Mouse (Mus musculus): Measurements from ENCODE around the gene Ankrd24. TPM values are rescaled to one million over a fixed set of nuclear protein-coding genes. Genes with fewer than 3 reads are reported as not detected.
"Not testable (repeated sequence)": the region's sequence is repeated elsewhere in the genome, so short reads cannot be mapped to it uniquely, and the experiment has no call there.

Ankrd24 gene
- total RNA-seq, 2 experiments from 2014 or later = 6.8 to 10.9 TPM

DNA sequence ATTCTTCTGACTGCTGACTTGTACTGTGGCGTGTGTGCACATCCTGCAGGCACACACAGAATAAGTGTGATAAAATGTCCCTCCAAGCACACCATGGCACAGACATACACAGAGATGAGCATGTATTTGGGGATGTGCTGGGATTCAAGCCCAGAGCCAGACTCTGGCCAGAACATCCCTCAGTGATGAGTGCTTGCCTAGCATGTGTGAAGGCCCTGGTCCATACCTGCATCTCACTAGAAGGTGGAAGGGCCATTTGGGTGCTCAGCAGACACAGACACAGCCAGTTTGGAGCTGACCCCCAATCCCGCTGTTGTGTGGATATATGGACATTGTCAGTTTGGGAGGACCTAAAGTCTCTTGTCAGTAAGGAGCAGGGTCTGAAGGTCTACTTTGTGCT, 13.2 kb downstream of the Ankrd24 start:
- intact Hi-C loops (cut with DNase I; ENCODE audit: low total_unique reads) = no loop called here
- no peak for DNase-seq

DNA sequence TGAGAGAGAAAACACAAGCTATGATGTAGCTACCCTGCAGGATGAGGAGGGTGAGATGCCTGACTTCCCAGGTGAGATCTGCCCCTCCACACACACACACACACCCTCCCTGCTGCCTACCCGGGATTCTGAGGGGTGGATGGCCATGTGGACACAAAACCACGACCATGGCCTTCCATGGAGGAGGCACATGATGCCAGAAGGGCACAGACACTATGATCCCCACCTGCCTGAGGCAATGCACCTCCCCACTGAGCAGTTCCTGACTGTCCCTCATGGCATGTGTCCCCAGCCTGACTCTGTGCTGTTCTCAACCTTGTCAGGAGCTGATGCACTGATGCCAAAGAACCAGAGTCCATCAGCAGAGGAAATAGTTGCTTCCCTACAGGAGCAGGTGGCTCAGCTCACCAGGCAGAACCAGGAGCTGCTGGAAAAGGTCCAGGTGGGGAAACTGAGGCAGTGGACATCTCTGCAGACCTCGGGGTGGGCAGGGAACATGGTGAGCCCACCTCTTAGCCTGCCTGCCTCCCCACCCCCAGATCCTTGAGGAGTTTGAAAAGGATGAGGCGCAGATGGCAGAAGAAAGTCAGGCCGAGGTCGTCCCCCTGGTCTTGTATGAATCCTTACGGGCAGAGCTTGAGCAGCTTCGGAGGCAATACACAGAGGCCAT, 13.8 kb downstream of the Ankrd24 start:
- intact Hi-C loops (cut with DNase I; ENCODE audit: low total_unique reads) = no loop called here
- no peak for DNase-seq

DNA sequence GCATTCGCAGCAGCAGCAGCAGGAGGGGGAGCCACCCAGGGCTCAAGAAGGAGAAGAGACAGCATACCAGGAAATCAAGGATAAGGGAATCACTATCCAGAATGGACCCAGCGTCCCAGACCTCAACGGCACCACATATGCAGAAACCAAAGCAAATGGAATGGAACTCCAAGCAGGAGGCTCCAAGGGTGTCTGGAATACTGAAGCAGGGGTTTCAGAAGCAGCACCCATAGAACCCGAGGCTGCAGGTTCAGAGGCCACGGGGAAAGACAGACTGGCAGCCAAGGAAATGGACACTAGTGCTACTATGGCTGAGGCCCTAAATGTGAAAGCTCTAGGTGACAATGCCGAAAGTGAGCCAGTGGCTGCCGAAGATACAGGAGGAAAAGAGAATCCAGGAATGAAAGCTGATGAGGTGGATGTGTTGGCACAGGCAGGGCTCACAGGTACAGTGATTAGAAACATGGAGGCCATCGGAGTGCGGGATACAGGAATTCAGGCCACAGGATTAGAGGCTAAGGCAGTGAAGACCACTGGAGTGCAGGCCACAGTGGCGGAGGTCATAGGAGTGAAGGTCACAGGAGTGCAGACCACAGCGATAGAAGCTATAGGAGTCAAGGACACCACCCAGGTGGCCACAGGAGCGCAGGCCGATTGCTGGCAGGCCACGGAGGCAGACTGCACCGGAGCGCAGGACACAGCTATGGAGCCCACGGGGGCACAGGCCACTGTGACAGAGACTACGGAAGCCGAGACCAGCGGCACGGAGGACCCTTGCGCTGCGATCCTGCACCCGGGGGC, 14.5 kb downstream of the Ankrd24 start:
- intact Hi-C loops (cut with DNase I; ENCODE audit: low total_unique reads) = no loop called here
- DNase-seq = no peak

DNA sequence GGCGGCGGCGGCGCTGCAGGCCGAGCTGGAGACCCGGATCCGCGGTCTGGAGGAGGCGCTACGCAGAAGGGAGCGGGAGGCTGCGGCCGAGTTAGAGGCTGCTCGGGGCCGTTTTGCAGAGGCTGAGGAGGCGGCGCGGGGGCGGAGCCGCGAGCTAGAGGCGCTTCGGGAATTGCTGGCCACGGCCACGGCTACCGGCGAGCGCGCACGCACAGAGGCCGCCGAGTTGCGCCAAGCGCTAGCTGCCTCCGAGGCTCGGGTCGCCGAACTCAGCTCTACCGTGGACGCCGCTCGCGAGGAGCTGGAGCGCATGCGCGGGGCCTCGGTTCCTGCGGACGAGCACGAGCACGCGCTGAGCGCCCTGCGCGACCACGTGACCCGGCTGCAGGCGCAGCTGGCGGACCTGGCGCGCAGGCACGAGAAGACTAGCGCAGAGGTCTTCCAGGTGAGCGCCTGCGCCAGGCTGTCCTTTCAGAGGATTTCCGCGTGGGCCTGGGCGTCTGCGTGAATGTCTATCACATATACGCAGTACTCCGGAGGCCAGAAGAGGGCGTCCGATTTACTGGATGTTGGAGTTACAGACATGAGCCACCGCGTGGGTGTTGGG, 15.2 kb downstream of the Ankrd24 start:
- intact Hi-C loops (cut with DNase I; ENCODE audit: low total_unique reads) = no loop called here

DNA sequence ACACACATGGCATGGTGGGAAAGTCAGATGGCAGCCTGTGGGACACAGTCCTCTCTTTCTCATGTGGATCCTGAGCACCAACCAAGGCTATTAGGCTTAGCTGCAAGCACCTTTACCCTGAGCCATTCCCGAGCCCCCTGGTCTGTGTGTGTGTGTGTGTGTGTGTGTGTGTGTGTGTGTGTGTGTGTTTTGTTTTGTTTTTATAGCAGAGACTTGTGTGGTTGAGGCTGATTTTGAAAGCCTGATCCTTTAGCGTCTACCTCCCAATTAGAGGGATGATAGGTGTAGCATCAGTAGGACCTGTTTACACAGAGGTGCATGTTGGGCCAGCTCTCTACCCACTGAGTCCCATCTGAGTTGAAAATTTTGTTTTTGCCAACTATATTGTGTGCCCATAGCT, 15.8 kb downstream of the Ankrd24 start:
- intact Hi-C loops (cut with DNase I; ENCODE audit: low total_unique reads) = no loop called here
- DNase-seq = no peak

More for the DNA sequence above, 15.2 kb downstream of the Ankrd24 start:
- peak; percentile 98 for DNase-seq

DNA sequence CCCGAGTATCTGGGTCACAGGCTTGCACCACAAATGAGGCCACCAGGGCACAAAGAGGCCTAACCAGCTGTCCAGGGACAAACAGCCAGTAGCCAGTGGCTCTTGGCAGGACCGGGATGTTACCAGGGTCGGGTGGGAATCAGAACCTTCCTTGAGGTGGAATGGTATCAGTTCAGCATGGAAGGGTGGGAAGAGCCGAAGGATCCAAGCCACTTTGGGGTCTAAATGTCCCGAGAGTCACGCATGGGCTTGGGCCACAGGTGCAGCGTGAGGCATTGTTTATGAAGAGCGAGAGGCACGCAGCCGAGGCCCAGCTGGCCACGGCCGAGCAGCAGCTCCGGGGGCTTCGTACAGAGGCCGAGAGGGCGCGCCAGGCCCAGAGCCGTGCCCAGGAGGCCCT, 16.4 kb downstream of the Ankrd24 start:
- no peak for DNase-seq
- intact Hi-C loops (cut with DNase I; ENCODE audit: low total_unique reads) = no loop called here

GRCm38 (mm10) chr10:81645391-81645790, 17.1 kb downstream of the Ankrd24 start:
- intact Hi-C loops (cut with DNase I; ENCODE audit: low total_unique reads) = no loop called here
- no peak for DNase-seq

DNA sequence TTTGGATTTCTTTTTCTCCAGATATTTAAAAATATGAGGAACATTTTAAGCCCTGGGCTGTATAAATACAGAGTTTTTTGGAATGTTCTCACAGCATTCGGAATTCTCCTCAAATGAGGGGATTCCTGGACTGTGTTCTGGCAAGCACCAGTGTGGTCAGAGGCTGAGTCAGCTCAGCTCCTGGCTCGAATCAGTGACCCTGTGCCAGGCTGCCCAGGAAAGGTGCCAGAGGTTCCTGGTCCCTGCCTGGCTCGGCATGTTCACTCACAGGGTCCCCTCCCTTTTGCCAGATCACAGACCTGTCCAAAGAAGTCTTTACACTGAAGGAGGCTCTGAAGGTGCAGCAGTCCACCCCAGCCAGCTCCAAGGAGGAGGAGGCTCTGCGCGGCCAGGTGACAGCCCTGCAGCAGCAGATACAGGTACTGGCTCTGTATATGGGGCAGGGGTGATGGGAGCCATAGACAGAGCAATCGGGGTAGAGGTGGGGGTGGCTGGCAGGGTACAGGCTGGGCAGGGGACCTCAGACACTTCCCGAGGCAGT, 17.7 kb downstream of the Ankrd24 start:
- intact Hi-C loops (cut with DNase I; ENCODE audit: low total_unique reads) = no loop called here
- DNase-seq = no peak

DNA sequence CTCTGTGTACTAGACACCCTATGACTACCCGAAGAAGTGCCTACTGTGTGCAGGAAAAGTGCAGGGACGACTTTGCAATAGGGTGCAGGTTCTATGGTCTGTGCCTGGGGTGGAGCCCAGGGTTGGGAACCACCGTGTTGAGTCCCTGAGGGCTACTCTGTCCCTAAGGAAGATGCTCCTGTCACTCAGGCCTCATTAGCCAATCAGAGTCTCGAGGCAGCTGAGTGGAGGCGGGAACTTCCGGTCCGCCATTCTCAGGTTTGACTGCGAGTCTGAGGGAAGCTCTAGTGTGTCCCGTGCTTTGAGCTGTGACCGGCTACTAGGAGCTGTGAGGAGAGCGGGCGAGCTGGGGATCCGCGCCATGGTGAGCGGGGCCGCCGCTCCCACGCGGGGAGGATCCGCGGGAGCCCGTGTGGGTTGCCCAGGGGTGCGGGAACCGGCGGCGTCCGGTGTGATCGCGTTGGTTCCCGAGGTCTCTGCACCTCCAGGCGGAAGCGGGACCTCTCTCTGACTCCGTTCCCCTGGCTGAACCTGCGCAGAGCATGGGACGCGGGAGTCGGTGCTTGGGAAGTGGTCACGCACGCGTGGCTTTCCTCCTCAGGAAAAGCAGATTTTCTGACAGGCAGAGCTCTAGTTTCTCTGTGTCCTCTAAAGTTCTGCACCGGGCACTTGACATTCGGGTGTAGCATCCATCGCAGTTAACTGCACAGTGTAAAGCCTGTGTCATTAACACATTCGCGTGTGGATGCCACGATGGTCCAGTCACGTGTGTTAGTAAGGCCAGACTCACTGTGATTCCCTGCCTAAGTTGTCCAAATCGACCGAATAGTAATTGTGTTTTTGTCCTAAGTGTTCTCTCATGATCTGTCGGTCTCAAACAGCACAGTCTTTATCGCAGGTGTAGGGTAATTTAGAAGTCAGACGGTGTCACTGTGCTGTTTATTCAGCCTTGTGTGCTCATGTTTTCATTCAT, 20.7 kb downstream of the Ankrd24 start, which contains the start of gene Gm10778:
Gene Gm10778, plus strand, starts transcription at position 257 of the 973 bp plus-strand sequence.
- intact Hi-C loops (cut with DNase I; ENCODE audit: low total_unique reads) = not testable (repeated sequence)
- peak; percentile 78 for DNase-seq

DNA sequence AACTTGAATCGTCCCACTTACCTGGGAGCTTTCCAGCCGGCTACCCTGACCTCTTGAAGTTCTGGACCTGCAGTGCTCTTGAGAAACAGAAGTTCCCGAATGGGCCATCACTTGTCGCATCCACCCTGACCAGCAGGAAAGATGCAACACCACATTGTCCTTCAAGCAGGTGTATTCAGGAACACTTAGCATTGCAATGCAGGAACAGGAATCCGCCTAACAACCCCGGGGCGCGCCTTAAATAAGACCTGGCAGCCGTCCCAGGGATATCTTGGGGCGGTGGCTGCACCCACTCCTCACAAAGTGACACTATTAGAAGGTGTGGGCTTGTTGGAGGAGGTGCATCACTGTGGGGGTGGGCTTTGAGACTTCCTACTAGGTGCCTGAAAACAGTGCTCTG, 26.8 kb downstream of the Ankrd24 start:
- intact Hi-C loops (cut with DNase I; ENCODE audit: low total_unique reads) = no loop called here
- no peak for DNase-seq

DNA sequence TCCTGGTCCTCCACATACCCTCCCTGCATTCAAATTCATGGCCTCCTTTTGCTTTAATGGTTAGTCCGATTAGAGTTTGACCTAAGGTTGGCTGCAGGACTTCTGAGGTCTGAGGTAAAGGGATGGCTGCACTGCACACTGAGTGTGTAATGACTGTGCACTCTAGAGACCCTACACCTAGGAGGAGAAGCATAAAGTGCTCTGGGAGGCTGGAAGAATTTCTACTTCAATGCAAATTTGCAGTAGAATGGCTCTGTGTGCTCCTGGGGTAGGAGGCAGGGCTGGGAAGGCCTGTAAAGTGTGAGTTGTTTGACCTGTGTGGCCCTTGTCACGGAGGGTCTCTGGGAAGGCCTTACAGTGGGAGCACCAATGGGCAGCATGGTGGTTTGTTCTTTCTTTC, 27.8 kb downstream of the Ankrd24 start:
- intact Hi-C loops (cut with DNase I; ENCODE audit: low total_unique reads) = no loop called here
- DNase-seq = no peak

GRCm38 (mm10) chr10:81687114-81687513, 58.8 kb downstream of the Ankrd24 start:
- DNase-seq; intact Hi-C loops (cut with DNase I; ENCODE audit: low total_unique reads): not testable (repeated sequence)

Other genes with a start within 250 kb of the Ankrd24 start
- 10 to 100 TPM; 38.6 to 39.8 TPM for gene Dohh, start 244.1 kb upstream of the Ankrd24 start, total RNA-seq (2021)
- under 1 TPM; 0.41 to 0.47 TPM for gene Gm48551, start 244.1 kb upstream of the Ankrd24 start, total RNA-seq (2021)
- gene Gm48552, start 239.5 kb upstream of the Ankrd24 start, total RNA-seq (2021) = under 1 TPM in 1 of 2 experiments, not detected in 1; 0.80 TPM
- under 1 TPM; 0.45 to 0.91 TPM for gene Smim24, start 235.5 kb upstream of the Ankrd24 start, total RNA-seq (2021)
- 100 to 1,000 TPM; 262 to 320 TPM for gene Nfic, start 172.9 kb upstream of the Ankrd24 start, total RNA-seq (2021)
- under 1 TPM; 0.09 to 0.23 TPM for gene Celf5, start 145.8 kb upstream of the Ankrd24 start, total RNA-seq (2021)
- gene Ncln, start 132.1 kb upstream of the Ankrd24 start, total RNA-seq (2021) = 10 to 100 TPM; 39.1 to 47.3 TPM
- gene S1pr4, start 128.4 kb upstream of the Ankrd24 start, total RNA-seq (2021) = under 1 TPM; 0.64 to 0.86 TPM
- 1 to 10 TPM in 1 of 2 experiments, under 1 TPM in 1; 0.60 to 1.2 TPM for gene Gna15, start 104.3 kb upstream of the Ankrd24 start, total RNA-seq (2021)
- 10 to 100 TPM; 31.6 to 34.6 TPM for gene Gna11, start 83.3 kb upstream of the Ankrd24 start, total RNA-seq (2021)
- gene Aes, start 69.1 kb upstream of the Ankrd24 start, total RNA-seq (2021) = 100 to 1,000 TPM; 660 to 698 TPM
- gene Tle2, start 54.0 kb upstream of the Ankrd24 start, total RNA-seq (2021) = 1 to 10 TPM; 4.3 to 4.4 TPM
- gene Tle6, start 27.5 kb upstream of the Ankrd24 start, total RNA-seq (2021) = 1 to 10 TPM; 2.4 to 4.4 TPM
- 1 to 10 TPM; 1.7 to 2.2 TPM for gene BC025920, start 22.3 kb upstream of the Ankrd24 start, total RNA-seq (2021)
- 1 to 10 TPM; 5.4 to 5.6 TPM for gene Sirt6, start 743 bp upstream of the Ankrd24 start, total RNA-seq (2021)
- 1 to 10 TPM; 1.6 to 1.8 TPM for gene Gm10778, start 20.5 kb downstream of the Ankrd24 start, total RNA-seq (2021)
- gene Zfp433, start 76.3 kb downstream of the Ankrd24 start, total RNA-seq (2021) = 1 to 10 TPM; 3.3 to 6.1 TPM
- gene Gm3055, start 142.6 kb downstream of the Ankrd24 start, total RNA-seq (2021) = 1 to 10 TPM in 1 of 2 experiments, under 1 TPM in 1; 0.55 to 2.3 TPM
- under 1 TPM; 0.86 to 0.92 TPM for gene Gm4767, start 183.6 kb downstream of the Ankrd24 start, total RNA-seq (2021)
- 1 to 10 TPM; 1.1 to 2.7 TPM for gene Gm32687, start 235.4 kb downstream of the Ankrd24 start, total RNA-seq (2021)